Mouse (Mus musculus): ENCODE data around the gene Tceal7.
"Not testable (repeated sequence)": the region's sequence is repeated elsewhere in the genome, so short reads cannot be mapped to it uniquely, and the experiment has no call there.

Gene Tceal7

GRCm38 (mm10) chrX:136214729-136215677 is at the start of gene Tceal7, which contains the start of gene Bex1:
TSS of gene Tceal7 (plus strand) at chrX:136214779.
TSS of gene Bex1 (minus strand) at chrX:136215513.
- in situ Hi-C loops (cut with MseI, MboI): not testable (repeated sequence)

GRCm38 (mm10) chrX:136170625-136171024 is 44.0 kb upstream of the Tceal7 start:
- in situ Hi-C loops (cut with MseI, MboI): no loop called here

- in situ Hi-C loops (cut with MseI, MboI): no loop called here
Observed at GRCm38 (mm10) chrX:136171189-136172117, 43.1 kb upstream of the Tceal7 start.

GRCm38 (mm10) chrX:136172118-136172551 is 42.4 kb upstream of the Tceal7 start, which contains the start of gene Tceal8:
TSS of gene Tceal8 (minus strand) at chrX:136172342.
- in situ Hi-C loops (cut with MseI, MboI): no loop called here

- in situ Hi-C loops (cut with MseI, MboI): no loop called here
Observed at GRCm38 (mm10) chrX:136172786-136173185, 41.8 kb upstream of the Tceal7 start.

- in situ Hi-C loops (cut with MseI, MboI): no loop called here
Observed at GRCm38 (mm10) chrX:136180897-136181553, 33.6 kb upstream of the Tceal7 start.

GRCm38 (mm10) chrX:136183107-136183506 is 31.5 kb upstream of the Tceal7 start:
- in situ Hi-C loops (cut with MseI, MboI): no loop called here

GRCm38 (mm10) chrX:136195193-136195944 is 19.2 kb upstream of the Tceal7 start:
- in situ Hi-C loops (cut with MseI, MboI): loop anchor here in 1 of 2 experiments (5.0 kb wide), 1 partner anchor 127 kb away; no protein-coding TSS in a partner anchor

GRCm38 (mm10) chrX:136196873-136197272 is 17.7 kb upstream of the Tceal7 start:
- in situ Hi-C loops (cut with MseI, MboI): loop anchor here in 1 of 2 experiments (5.0 kb wide), 1 partner anchor 125 kb away; no protein-coding TSS in a partner anchor

GRCm38 (mm10) chrX:136203257-136203656 is 11.3 kb upstream of the Tceal7 start:
- in situ Hi-C loops (cut with MseI, MboI): loop anchor here in 1 of 2 experiments (10.0 kb wide), 1 partner anchor 112 kb away; no protein-coding TSS in a partner anchor

GRCm38 (mm10) chrX:136203664-136204066 is 10.9 kb upstream of the Tceal7 start, which contains the start of gene Tceal5:
TSS of gene Tceal5 (minus strand) at chrX:136203876.
- in situ Hi-C loops (cut with MseI, MboI): loop anchor here in 1 of 2 experiments (10.0 kb wide), 1 partner anchor 111 kb away; no protein-coding TSS in a partner anchor

GRCm38 (mm10) chrX:136204406-136204805 is 10.2 kb upstream of the Tceal7 start:
- in situ Hi-C loops (cut with MseI, MboI): loop anchor here in 1 of 2 experiments (10.0 kb wide), 1 partner anchor 110 kb away; no protein-coding TSS in a partner anchor

GRCm38 (mm10) chrX:136213396-136213795 is 1.2 kb upstream of the Tceal7 start:
- in situ Hi-C loops (cut with MseI, MboI): no loop called here

- in situ Hi-C loops (cut with MseI, MboI): no loop called here
Observed at GRCm38 (mm10) chrX:136216303-136216702, 1.7 kb downstream of the Tceal7 start.

GRCm38 (mm10) chrX:136223714-136224113 is 9.1 kb downstream of the Tceal7 start:
- in situ Hi-C loops (cut with MseI, MboI): no loop called here

- in situ Hi-C loops (cut with MseI, MboI): no loop called here
Observed at GRCm38 (mm10) chrX:136227768-136228167, 13.2 kb downstream of the Tceal7 start.

- in situ Hi-C loops (cut with MseI, MboI): no loop called here
Observed at GRCm38 (mm10) chrX:136238118-136238517, 23.5 kb downstream of the Tceal7 start.

GRCm38 (mm10) chrX:136243181-136243580 is 28.6 kb downstream of the Tceal7 start:
- in situ Hi-C loops (cut with MseI, MboI): loop anchor here in 1 of 2 experiments (10.0 kb wide), 1 partner anchor 72 kb away; no protein-coding TSS in a partner anchor

GRCm38 (mm10) chrX:136244574-136245229 is 30.1 kb downstream of the Tceal7 start, which contains the start of gene Tceal9:
TSS of gene Tceal9 (plus strand) at chrX:136245079.
- in situ Hi-C loops (cut with MseI, MboI): loop anchor here in 1 of 2 experiments (10.0 kb wide), 1 partner anchor 70 kb away; no protein-coding TSS in a partner anchor
